Mouse (Mus musculus) testis, postnatal 10 days (tissue): Measurements from ENCODE around the gene Pdx1.

ENCODE experiments used
- DNase-seq: peaks from one replicate; pipeline ENCODE4 v3.0.0; 2021; ENCODE audit warnings: low spot score

Pdx1 gene

GRCm38 (mm10) chr5:147309786-147310185, 40.0 kb downstream of the Pdx1 start:
- no peak for DNase-seq

GRCm38 (mm10) chr5:147312830-147313685, 43.3 kb downstream of the Pdx1 start:
- DNase-seq, result no peak

- no peak for DNase-seq
Observed at GRCm38 (mm10) chr5:147314646-147315431, 45.1 kb downstream of the Pdx1 start.

GRCm38 (mm10) chr5:147315432-147316075, 45.8 kb downstream of the Pdx1 start:
- DNase-seq, result no peak

- no peak for DNase-seq
Observed at GRCm38 (mm10) chr5:147317321-147317720, 47.6 kb downstream of the Pdx1 start.

GRCm38 (mm10) chr5:147317991-147318390, 48.2 kb downstream of the Pdx1 start:
- DNase-seq, result no peak

- DNase-seq, result no peak
Observed at GRCm38 (mm10) chr5:147319653-147320052, 49.9 kb downstream of the Pdx1 start.

GRCm38 (mm10) chr5:147322183-147322582, 52.4 kb downstream of the Pdx1 start, which contains the start of gene Urad:
Gene Urad (minus strand): TSS chr5:147322440.
- no peak for DNase-seq

GRCm38 (mm10) chr5:147323237-147323917, 53.6 kb downstream of the Pdx1 start:
- peak; percentile 87 for DNase-seq
